Mouse (Mus musculus): Measurements from ENCODE around the gene Rbm6.

Gene Rbm6

GRCm38 (mm10) chr9:107873137-107873536, at the start of gene Rbm6:
Gene Rbm6, minus strand, starts transcription at chr9:107873237.
- no peak for DNase-seq (ENCODE audit: low read depth, low spot score)

- no peak for DNase-seq (ENCODE audit: low read depth, low spot score)
These were observed 46.4 kb upstream of the Rbm6 start for GRCm38 (mm10) chr9:107919441-107919840.

- DNase-seq (ENCODE audit: low read depth, low spot score) = no peak
These were observed 45.8 kb upstream of the Rbm6 start for GRCm38 (mm10) chr9:107918884-107919283.

GRCm38 (mm10) chr9:107917895-107918608, 45.0 kb upstream of the Rbm6 start:
- DNase-seq (ENCODE audit: low read depth, low spot score) = peak; percentile 66

GRCm38 (mm10) chr9:107914764-107915420, 41.9 kb upstream of the Rbm6 start:
- DNase-seq (ENCODE audit: low read depth, low spot score) = no peak

- no peak for DNase-seq (ENCODE audit: low read depth, low spot score)
These were observed 37.2 kb upstream of the Rbm6 start for GRCm38 (mm10) chr9:107910025-107910769.

- no peak for DNase-seq (ENCODE audit: low read depth, low spot score)
These were observed 35.5 kb upstream of the Rbm6 start for GRCm38 (mm10) chr9:107908410-107909158.

GRCm38 (mm10) chr9:107907801-107908120, 34.7 kb upstream of the Rbm6 start:
- DNase-seq (ENCODE audit: low read depth, low spot score) = no peak

- DNase-seq (ENCODE audit: low read depth, low spot score) = no peak
These were observed 34.1 kb upstream of the Rbm6 start for GRCm38 (mm10) chr9:107906967-107907800.

- peak; percentile 74 for DNase-seq (ENCODE audit: low read depth, low spot score)
These were observed 33.4 kb upstream of the Rbm6 start, which contains the start of gene Mst1r for GRCm38 (mm10) chr9:107906252-107906966. Gene Mst1r, plus strand, starts transcription at chr9:107906873.

- DNase-seq (ENCODE audit: low read depth, low spot score) = peak; percentile 89
These were observed 31.7 kb upstream of the Rbm6 start for GRCm38 (mm10) chr9:107904726-107905125.

GRCm38 (mm10) chr9:107901627-107901914, 28.5 kb upstream of the Rbm6 start:
- DNase-seq (ENCODE audit: low read depth, low spot score) = no peak

GRCm38 (mm10) chr9:107900840-107901626, 28.0 kb upstream of the Rbm6 start:
- DNase-seq (ENCODE audit: low read depth, low spot score) = peak; percentile 88

- no peak for DNase-seq (ENCODE audit: low read depth, low spot score)
These were observed 26.8 kb upstream of the Rbm6 start for GRCm38 (mm10) chr9:107899855-107900254.

GRCm38 (mm10) chr9:107898563-107898962, 25.5 kb upstream of the Rbm6 start:
- DNase-seq (ENCODE audit: low read depth, low spot score) = no peak

GRCm38 (mm10) chr9:107891023-107891422, 18.0 kb upstream of the Rbm6 start:
- no peak for DNase-seq (ENCODE audit: low read depth, low spot score)

GRCm38 (mm10) chr9:107890260-107890659, 17.2 kb upstream of the Rbm6 start:
- no peak for DNase-seq (ENCODE audit: low read depth, low spot score)

- peak; percentile 35 for DNase-seq (ENCODE audit: low read depth, low spot score)
These were observed 15.3 kb upstream of the Rbm6 start for GRCm38 (mm10) chr9:107888267-107888850.

- peak; percentile 87 for DNase-seq (ENCODE audit: low read depth, low spot score)
These were observed 14.8 kb upstream of the Rbm6 start, which contains the start of gene Mon1a for GRCm38 (mm10) chr9:107887804-107888266. Gene Mon1a, plus strand, starts transcription at chr9:107888151.

All from forelimb bud, embryonic 11.5 days (tissue).